Mouse (Mus musculus): ENCODE data around the gene Hibadh.

Hibadh gene

GRCm38 (mm10) chr6:52638471-52639185 is 1.6 kb downstream of the Hibadh start:
- no peak for DNase-seq

DNA sequence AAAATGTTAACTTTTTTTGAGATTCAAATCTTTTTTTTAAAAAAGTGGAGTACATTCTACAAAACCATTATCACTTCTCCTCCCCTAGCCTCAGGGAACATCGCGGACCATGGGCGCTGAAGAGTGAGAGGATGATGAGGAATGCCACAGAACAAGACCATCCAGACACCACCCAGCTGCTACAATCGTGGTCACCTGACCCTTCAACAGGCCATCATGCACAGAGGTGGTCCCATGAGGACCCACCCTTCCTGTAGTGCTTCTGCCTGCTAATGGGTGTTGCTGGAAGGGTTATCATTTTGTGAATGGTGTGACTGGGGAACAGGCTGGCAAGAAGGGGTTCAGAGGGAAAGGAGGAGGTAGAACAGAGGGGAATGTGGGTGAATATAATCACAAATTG is 2.9 kb downstream of the Hibadh start:
- DNase-seq = no peak

DNA sequence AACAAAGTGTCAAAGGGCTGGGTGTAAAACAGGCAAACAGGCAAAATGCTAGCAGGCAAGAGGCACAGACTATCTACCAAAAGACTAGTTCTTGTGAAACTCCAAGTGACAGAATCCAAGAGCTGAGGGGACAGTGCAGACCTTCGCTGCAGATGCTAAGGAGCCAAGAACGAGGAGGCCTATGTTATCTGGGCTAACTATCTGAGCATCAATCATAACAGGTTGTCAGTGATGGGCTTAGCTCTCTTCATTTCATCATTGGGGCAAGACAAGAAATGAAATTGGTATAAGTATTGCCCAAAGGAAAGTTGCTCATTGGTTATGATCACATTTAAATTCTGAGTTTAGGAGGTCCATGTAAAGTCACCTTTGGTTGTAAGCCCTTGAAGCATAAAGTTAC is 4.8 kb downstream of the Hibadh start:
- no peak for DNase-seq

- DNase-seq = no peak
These were observed 9.6 kb downstream of the Hibadh start for GRCm38 (mm10) chr6:52630625-52631024.

DNA sequence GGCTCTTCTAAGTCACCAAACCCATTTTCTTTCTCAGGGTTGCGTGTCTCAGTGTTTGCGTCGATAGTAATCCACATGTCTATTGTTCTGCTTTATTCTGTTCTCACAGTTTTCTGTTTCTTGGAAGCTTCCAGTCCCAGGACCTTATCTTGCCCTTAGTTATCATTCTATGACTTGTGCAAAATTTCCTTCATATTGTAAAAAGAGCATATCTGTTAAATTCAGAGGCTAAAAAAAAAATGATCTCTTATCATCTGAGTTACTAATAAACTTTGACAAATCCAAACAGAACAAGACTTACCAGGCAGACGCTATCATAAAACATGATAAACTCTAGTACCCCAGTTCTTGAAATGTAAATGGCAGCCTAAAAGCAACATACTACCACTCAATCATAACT is 11.0 kb downstream of the Hibadh start:
- no peak for DNase-seq

DNA sequence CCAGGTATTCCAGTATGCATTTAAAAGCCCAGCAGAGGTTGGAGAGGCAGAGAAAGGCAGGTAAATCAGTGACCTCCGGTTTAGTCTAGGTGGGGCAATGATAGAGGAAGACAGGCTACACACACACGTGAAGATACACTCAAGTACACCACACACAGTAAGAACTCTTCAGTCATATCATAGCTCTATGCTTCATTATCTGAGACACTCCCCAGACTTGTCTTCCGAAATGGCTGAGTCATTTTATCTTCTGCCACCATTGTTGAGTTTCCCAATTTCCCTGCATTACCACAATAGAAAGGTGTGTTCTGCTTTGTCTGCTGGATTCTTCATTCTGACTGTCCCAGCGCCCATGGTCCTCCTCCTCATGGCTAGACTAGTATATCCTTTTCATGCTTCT is 13.5 kb downstream of the Hibadh start:
- no peak for DNase-seq

DNA sequence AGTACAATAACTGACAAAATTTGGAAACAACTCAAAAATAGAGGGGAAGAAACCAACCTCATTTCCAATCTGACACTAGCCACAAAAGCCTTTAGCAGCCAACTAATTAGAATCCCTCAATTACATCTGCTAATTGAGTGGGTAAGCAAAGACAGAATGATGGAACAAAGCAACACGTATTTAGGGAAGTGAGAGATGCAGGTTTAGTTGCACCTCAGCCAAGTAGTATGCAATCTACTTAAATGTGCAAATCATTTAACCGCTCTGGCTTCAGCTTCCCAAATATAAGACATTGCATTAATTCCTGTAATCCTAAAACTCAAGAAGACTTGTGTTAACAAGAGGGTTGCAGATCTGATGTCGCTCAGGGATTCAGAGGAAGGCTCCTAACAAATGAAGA is 16.4 kb downstream of the Hibadh start:
- no peak for DNase-seq

DNA sequence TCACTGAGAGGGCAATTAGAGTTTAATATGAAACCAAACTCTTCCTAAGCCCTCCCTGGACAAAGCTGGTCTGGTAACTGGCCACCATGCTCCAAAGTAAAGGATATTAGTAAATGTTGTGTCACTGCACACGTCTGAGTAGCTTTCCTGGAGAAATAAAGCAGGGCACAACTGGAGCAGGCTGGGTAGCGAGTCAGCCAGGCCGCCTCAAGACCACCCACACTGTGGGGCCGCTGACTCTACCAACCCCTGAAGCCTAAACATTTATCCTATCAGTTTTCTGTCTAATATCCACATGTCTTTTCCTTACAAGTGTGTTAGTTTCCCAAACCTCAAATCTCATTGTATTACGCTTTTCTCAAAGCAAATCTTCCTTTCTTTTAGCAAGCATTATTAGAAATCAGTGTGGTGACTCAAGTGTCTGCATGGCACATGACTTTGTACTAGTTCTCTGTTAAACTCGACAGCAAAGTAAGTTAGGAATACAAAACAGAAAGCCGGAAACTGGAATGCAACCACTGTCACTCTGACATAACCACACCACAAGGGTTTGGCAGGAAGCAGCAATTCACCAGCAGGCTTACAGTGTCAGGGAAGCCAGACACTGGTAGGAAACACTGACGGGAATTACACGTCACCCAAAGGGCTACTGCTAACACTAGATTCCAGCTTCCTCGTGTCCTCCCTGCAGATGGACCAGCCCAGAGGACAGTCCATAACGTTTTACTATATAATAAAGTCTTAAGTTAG is 18.3 kb downstream of the Hibadh start:
- DNase-seq = no peak

DNA sequence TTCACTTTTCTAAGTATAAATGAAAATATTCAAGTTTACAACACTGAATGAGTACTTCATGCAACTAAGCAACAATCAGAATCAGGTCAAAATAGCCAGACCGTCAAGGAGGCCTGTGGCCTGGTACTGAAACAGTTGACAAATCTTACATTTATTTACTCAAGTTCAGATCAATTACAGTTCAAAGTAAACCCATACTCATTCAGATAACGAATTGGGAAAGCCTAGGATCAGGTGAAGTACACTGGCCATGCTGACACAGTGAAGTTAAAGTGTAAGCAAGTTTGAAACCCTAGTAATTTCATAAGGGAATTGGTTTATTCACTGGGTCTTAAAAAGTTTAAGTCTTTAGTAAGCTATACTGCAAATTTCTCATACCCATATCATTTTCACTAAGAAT is 20.1 kb downstream of the Hibadh start:
- DNase-seq = no peak

DNA sequence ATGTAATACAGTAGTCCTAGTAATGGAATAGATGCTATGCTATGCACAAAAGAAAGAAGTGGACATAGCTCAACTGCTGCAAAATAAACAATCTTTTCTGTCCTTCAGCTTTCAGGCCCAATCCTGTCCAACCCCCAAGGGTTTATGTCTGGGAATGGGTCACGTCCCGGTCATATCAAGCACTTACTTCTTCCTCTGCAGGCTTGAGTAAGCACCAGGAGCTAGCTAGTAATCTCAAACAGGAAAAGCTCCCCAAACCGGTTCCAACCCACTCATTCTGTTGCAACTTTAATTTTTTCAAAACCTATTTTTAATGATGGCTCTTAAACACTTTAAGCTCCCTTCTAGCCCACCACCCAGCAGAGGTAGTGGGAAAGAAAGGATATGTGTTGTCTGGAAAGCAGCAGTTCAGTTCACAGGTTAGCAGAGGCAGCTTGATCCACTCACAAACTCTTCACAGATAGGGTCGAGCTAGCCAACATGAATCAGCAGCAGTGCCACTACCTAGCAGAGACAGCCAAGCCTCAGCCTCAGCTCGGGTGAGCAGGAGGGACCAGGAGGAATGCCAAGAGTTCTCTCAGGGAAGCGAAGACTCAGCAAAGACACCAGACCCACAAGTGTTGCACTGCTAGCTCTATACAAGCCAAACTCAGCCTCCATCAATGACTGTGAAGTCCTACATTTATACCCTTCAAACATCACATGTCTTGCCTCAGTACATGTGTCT is 30.4 kb downstream of the Hibadh start:
- no peak for DNase-seq

- DNase-seq = no peak
These were observed 32.1 kb downstream of the Hibadh start for GRCm38 (mm10) chr6:52608121-52608520.

- no peak for DNase-seq
These were observed 33.3 kb downstream of the Hibadh start for GRCm38 (mm10) chr6:52606746-52607347.

DNA sequence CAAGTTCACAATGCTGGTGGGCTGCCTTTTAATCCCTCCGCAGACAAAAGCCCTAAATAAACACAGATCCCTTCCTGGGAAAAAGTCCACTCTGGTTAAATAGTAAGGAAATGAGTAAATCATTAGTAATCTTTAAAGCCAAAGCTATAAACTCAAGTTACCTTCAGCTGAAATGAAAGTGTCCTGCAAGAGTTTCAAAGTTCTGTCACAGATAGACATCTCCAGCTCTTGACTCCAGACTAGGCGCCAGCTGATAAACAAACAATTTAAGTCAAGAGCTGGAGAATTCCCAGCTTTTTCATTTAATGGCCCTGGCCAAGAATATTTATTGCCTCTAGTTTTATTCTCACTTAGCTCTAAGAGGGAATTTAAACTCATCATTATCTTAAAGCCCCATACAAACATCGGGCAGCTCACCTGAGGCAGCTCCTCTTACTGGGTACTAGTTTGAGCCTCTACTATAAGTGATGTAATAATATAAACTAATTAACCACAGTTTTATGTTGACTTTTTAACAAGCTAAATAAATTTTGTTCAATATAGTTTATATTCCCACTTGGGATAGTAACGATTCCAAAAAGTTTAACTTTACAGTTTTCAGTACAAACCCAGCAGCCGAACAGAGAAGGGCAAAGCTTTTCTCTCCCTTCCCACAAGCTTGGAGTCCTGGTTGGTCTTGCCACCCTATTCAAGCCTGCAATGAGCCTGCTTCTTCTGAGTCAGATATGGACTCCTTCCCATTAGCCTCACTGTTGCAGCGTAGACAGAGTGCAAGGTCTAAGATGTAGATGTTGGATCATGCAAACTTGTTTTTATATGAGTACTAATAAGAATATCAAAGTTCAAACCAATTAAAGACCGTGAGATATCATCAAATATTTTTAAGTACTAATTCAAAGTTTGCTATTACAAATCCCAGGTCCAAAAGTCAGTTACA is 38.2 kb downstream of the Hibadh start:
- DNase-seq = no peak

- DNase-seq = no peak
These were observed 39.1 kb downstream of the Hibadh start for GRCm38 (mm10) chr6:52601117-52601516.

GRCm38 (mm10) chr6:52594752-52595151 is 45.4 kb downstream of the Hibadh start:
- no peak for DNase-seq

DNA sequence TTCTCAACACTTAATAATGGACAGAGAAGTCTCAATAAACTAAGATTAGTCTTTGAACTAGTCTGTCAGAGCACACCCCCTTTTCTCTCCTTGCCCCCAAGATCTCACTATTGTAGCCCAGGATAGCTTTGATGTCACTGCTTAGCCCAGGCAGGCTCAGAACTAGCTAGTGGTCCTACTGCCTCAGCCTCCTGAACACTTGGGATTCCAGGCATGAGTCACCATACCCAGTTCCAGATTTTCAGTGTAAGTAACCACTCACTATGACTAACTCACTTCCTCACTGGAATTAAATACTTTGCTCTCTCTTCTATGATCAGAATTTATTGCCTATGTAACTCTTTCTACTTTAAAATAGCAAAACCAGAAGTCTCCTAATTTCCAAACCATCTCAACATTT is 53.6 kb downstream of the Hibadh start:
- DNase-seq = no peak

- peak; percentile 42 for DNase-seq
These were observed 55.8 kb downstream of the Hibadh start for GRCm38 (mm10) chr6:52584383-52584782.

DNA sequence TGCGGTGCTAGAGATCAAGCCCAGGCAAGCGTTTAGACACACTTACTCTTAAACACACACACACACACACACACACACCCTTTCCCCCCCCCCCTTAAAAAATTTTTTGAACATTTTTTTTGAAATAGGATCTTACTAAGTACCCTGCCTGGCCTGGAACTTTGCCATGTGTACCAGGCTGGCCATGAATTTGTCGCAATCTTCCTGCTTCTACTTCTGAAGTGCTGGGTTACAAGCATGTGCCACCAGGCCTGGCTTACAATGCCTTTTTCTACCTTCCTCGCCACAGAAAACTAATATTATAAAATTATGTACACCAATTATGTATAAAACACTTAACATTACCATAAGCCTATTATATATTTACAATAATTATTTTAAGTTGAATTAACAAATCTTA is 59.1 kb downstream of the Hibadh start:
- no peak for DNase-seq

GRCm38 (mm10) chr6:52578322-52578721 is 61.9 kb downstream of the Hibadh start:
- no peak for DNase-seq

DNA sequence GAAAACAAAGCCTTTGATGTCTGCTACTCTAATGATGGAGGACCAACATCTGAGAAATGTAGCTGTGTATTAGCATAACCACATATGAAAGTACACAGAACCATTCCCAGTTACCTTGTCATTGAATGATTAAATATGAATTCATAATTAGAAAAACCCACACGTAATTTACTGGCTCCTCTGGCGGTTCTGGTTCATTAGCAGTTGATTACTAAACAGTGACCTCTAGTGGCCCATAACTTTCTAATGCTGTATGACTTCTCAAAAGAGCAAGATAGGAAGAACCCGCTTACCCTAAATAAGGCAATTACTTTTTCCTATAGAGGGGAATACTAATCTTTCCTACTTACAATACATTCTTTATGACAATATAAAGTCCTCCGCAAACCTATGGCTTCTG is 62.9 kb downstream of the Hibadh start:
- no peak for DNase-seq

DNA sequence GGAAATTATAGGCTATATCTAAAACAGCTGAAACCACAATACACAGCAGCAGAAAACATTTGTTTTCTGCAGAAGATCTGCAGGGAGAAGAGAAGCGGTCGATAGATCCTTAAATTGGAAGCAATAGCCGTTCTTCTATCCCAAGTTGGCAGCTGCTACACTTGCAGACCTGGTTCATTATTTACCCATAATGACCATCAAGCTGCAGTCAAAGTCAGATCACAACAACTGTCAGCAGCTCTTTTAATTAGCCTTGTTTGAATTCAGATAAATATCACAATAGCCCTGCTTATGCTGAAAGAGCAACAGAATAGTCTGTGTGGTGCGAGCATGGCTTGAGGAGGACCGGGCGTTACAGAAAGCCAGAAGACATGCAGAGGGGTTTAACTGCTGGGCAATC is 71.5 kb downstream of the Hibadh start:
- no peak for DNase-seq

Data from layer of hippocampus, adult 9-11 months (tissue).